Mouse (Mus musculus) MEL (cell line): ENCODE results near the gene Grm1.

Experiments used
- BHLHE40 ChIP-seq: IDR thresholded peaks from 2 replicates; pipeline ENCODE4 v1.6.1; 2012; ENCODE audit warnings: low read depth, mild to moderate bottlenecking, inconsistent platforms, low read length, improper control_type of control experiment, borderline replicate concordance
- CTCF ChIP-seq, 3 experiments: IDR thresholded peaks in 2 of 3; conservative IDR thresholded peaks in 1 of 3; 2 replicates each; pipeline ENCODE4 v1.5.1; 2011 to 2012; ENCODE audit warnings: low read length in 3 of 3, low read depth in 2 of 3, mild to moderate bottlenecking in 2 of 3, improper control_type of control experiment in 1 of 3, inconsistent platforms in 1 of 3, mixed read lengths in 1 of 3, moderate library complexity in 1 of 3; ENCODE audit not compliant: control insufficient read depth in 1 of 3, insufficient read depth in 1 of 3, poor library complexity in 1 of 3, severe bottlenecking in 1 of 3
- ELF1 ChIP-seq: IDR thresholded peaks from 2 replicates; pipeline ENCODE4 v1.6.1; 2014; ENCODE audit warnings: low read depth, mild to moderate bottlenecking, inconsistent platforms, low read length, improper control_type of control experiment, moderate library complexity
- EP300 ChIP-seq, 2 experiments: IDR thresholded peaks; 2 replicates each; pipeline ENCODE4 v1.6.1; 2011; ENCODE audit warnings: improper control_type of control experiment in 2 of 2, low read length in 2 of 2, low read depth in 1 of 2, mild to moderate bottlenecking in 1 of 2
- GABPA ChIP-seq: IDR thresholded peaks from 2 replicates; pipeline ENCODE4 v1.6.1; 2012; ENCODE audit warnings: low read depth, mild to moderate bottlenecking, inconsistent platforms, low read length, improper control_type of control experiment, moderate library complexity
- MAZ ChIP-seq: IDR thresholded peaks from 2 replicates; pipeline ENCODE4 v1.6.1; 2012; ENCODE audit warnings: low read depth, mild to moderate bottlenecking, inconsistent platforms, low read length, improper control_type of control experiment
- NRF1 ChIP-seq: IDR thresholded peaks from 2 replicates; pipeline ENCODE4 v1.6.1; 2014; ENCODE audit warnings: low read depth, mild to moderate bottlenecking, inconsistent platforms, low read length, improper control_type of control experiment, moderate library complexity; ENCODE audit not compliant: poor library complexity, insufficient read depth, severe bottlenecking
- POLR2A ChIP-seq, 2 experiments: IDR thresholded peaks; 2 replicates each; pipeline ENCODE4 v1.6.1; 2011 to 2012; ENCODE audit warnings: low read length in 2 of 2, mild to moderate bottlenecking in 2 of 2, control low read depth in 1 of 2, improper control_type of control experiment in 1 of 2, low read depth in 1 of 2, moderate library complexity in 1 of 2; ENCODE audit not compliant: control insufficient read depth in 1 of 2, insufficient read depth in 1 of 2, poor library complexity in 1 of 2
- SMC3 ChIP-seq: IDR thresholded peaks from 2 replicates; pipeline ENCODE4 v1.6.1; 2011; ENCODE audit warnings: low read depth, low read length, improper control_type of control experiment
- UBTF ChIP-seq: IDR thresholded peaks from 2 replicates; pipeline ENCODE4 v1.6.1; 2012; ENCODE audit warnings: low read depth, mild to moderate bottlenecking, inconsistent platforms, low read length, improper control_type of control experiment, moderate library complexity, borderline replicate concordance; ENCODE audit not compliant: insufficient read depth
- USF2 ChIP-seq, 2 experiments: IDR thresholded peaks; 2 replicates each; pipeline ENCODE4 v1.6.1; 2011 to 2012; ENCODE audit warnings: improper control_type of control experiment in 2 of 2, low read length in 2 of 2, borderline replicate concordance in 1 of 2, inconsistent platforms in 1 of 2, low read depth in 1 of 2, mild to moderate bottlenecking in 1 of 2; ENCODE audit not compliant: insufficient read depth in 1 of 2
- ZC3H11A ChIP-seq: IDR thresholded peaks from 2 replicates; pipeline ENCODE4 v1.6.1; 2012; ENCODE audit warnings: low read depth, mild to moderate bottlenecking, inconsistent platforms, low read length, improper control_type of control experiment
- ZKSCAN1 ChIP-seq: IDR thresholded peaks from 2 replicates; pipeline ENCODE4 v1.6.1; 2012; ENCODE audit warnings: low read depth, mild to moderate bottlenecking, inconsistent platforms, low read length, improper control_type of control experiment, moderate library complexity

DNA sequence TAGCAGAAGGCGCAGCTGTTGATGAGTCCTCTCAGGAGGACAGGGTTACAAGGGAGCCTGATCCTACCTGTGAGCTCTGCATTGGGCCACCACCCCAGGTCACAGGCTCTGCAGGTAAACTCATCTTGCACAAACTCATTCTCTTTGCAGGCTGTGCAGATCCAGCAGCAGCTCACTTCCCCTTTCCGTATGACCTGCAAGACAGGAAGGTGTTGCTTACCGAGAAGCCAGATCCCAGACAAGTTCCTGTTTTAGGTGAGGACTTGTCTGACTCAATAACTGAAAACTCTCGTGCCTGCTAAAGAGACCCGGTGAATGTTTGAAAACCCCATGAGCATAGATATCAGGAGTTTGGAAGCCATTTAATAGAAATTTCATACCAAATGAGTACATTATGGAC is 349.1 kb downstream of the Grm1 start:
- TF ChIP-seq ZKSCAN1 (no peak), EP300 (IDR thresholded peaks at IDR 0.05; ENCODE audit: low read depth in 1 of 2, low read length in 2 of 2) (peak; percentile 54 to 66), CTCF (IDR thresholded peaks at IDR 0.05 in 2 of 3, conservative IDR thresholded peaks at IDR 0.05 in 1 of 3; ENCODE audit: control insufficient read depth in 1 of 3, insufficient read depth in 1 of 3, low read depth in 2 of 3, low read length in 3 of 3, poor library complexity in 1 of 3, severe bottlenecking in 1 of 3) (no peak), POLR2A (IDR thresholded peaks at IDR 0.05; ENCODE audit: control insufficient read depth in 1 of 2, insufficient read depth in 1 of 2, low read depth in 1 of 2, low read length in 2 of 2, poor library complexity in 1 of 2) (no peak), ZC3H11A (no peak), MAZ (no peak), GABPA (no peak), ELF1 (peak; percentile 57; the same call in 1 of the 2 replicates), UBTF (no peak), NRF1 (no peak), SMC3 (no peak), BHLHE40 (peak; percentile 65; the same call in 1 of the 2 replicates), USF2 (IDR thresholded peaks at IDR 0.05; ENCODE audit: borderline replicate concordance in 1 of 2, insufficient read depth in 1 of 2, low read depth in 1 of 2, low read length in 2 of 2) (no peak)
